Mouse (Mus musculus): ENCODE results near the gene Ntrk3. TPM values are rescaled to one million over a fixed set of nuclear protein-coding genes. Genes with fewer than 3 reads are reported as not detected.

Gene Ntrk3
- polyA plus RNA-seq, 1 experiment from 2014 or later, result 1.7 TPM

Other genes starting within 250 kb of the Ntrk3 start
- 90.1 and 90.6 TPM in 2 replicates for gene Mrps11, start 45.1 kb upstream of the Ntrk3 start, polyA plus RNA-seq (2015; fragmentation: Nextera tagmentation; extraction: Ambion mirVana)
- 56.6 and 60.0 TPM in 2 replicates for gene Mrpl46, start 45.5 kb upstream of the Ntrk3 start, polyA plus RNA-seq (2015; fragmentation: Nextera tagmentation; extraction: Ambion mirVana)
- gene Det1, start 109.3 kb upstream of the Ntrk3 start, polyA plus RNA-seq (2015; fragmentation: Nextera tagmentation; extraction: Ambion mirVana), result 21.5 and 22.4 TPM in 2 replicates
- gene Aen, start 157.8 kb upstream of the Ntrk3 start, polyA plus RNA-seq (2015; fragmentation: Nextera tagmentation; extraction: Ambion mirVana), result 33.8 and 41.8 TPM in 2 replicates
- 0.49 and 1.4 TPM in 2 replicates for gene Isg20, start 175.4 kb upstream of the Ntrk3 start, polyA plus RNA-seq (2015; fragmentation: Nextera tagmentation; extraction: Ambion mirVana)